Mouse (Mus musculus) megakaryocyte, embryonic 14.5 days (primary cell): Measurements from ENCODE around the gene Tmc1. TPM values are rescaled to one million over a fixed set of nuclear protein-coding genes. Genes with fewer than 3 reads are reported as not detected.

Source experiments
- H3K27me3 ChIP-seq: replicated peaks from 2 replicates; pipeline ENCODE3; 2012; ENCODE audit warnings: inconsistent platforms
- H3K36me3 ChIP-seq: replicated peaks from 2 replicates; pipeline ENCODE3; 2012; ENCODE audit warnings: low read length, inconsistent platforms, mixed read lengths
- H3K4me1 ChIP-seq: 2 replicates; pipeline ENCODE4 v1.6.1; 2012; ENCODE audit warnings: inconsistent platforms
- H3K4me3 ChIP-seq: replicated peaks from 2 replicates; pipeline ENCODE3; 2012; ENCODE audit warnings: moderate library complexity, mild to moderate bottlenecking, inconsistent platforms
- H3K9me3 ChIP-seq: 2 replicates; pipeline ENCODE4 v1.6.1; 2012; ENCODE audit warnings: inconsistent platforms
- FLI1 ChIP-seq: IDR thresholded peaks from 2 replicates; pipeline ENCODE4 v1.6.1; 2012; ENCODE audit warnings: low read length, inconsistent platforms, mixed read lengths
- GATA1 ChIP-seq: IDR thresholded peaks from 3 replicates; pipeline ENCODE4 v1.6.1; 2012; ENCODE audit warnings: mixed read lengths, low read length, inconsistent platforms, borderline replicate concordance
- polyA plus RNA-seq: library from polyadenylated mRNA; stranded (reverse); fragments of >175 nt; gene quantifications from 2 replicates; pipeline ENCODE4 v1.2.3, GENCODE M21; 2012; ENCODE audit warnings: low replicate concordance; ENCODE audit not compliant: insufficient read depth

The Tmc1 gene
- 0.26 TPM in 1 of 2 replicates, not detected in the other for polyA plus RNA-seq

GRCm38 (mm10) chr19:20953874-20954273 lies at the start of gene Tmc1:
TSS of gene Tmc1 (minus strand) at chr19:20954202.
- peaks cover 19% of the 10 kb centered on the region for H3K9me3 ChIP-seq
- H3K4me3 ChIP-seq: no peak within 1 kb of the TSS
- H3K36me3 ChIP-seq: peaks cover 34% of the 10 kb centered on the region
- H3K4me1 ChIP-seq: no peaks in the 10 kb centered on the region
- no peak for TF ChIP-seq FLI1
- no peak for TF ChIP-seq GATA1
- no peaks in the 10 kb centered on the region for H3K27me3 ChIP-seq

GRCm38 (mm10) chr19:21001552-21001951 lies 47.5 kb upstream of the Tmc1 start:
- Histone ChIP-seq H3K9me3 (no peaks in the 10 kb centered on the region), H3K4me1 (peaks cover 18% of the 10 kb centered on the region), H3K4me3 (no peak overlapping the region), H3K27me3 (no peaks in the 10 kb centered on the region), H3K36me3 (peaks cover 16% of the 10 kb centered on the region)
- TF ChIP-seq GATA1 (no peak), FLI1 (no peak)

- Histone ChIP-seq H3K27me3 (no peaks in the 10 kb centered on the region), H3K9me3 (peaks cover 6% of the 10 kb centered on the region; the same call in 1 of the 2 replicates), H3K4me1 (peaks cover 65% of the 10 kb centered on the region), H3K4me3 (peak overlapping the region; percentile 52), H3K36me3 (peaks cover 37% of the 10 kb centered on the region)
- TF ChIP-seq GATA1 (no peak), FLI1 (no peak)
These were observed 25.2 kb upstream of the Tmc1 start for GRCm38 (mm10) chr19:20979244-20979643.

- Histone ChIP-seq H3K27me3 (no peaks in the 10 kb centered on the region), H3K4me3 (peak overlapping the region; percentile 3), H3K36me3 (peaks cover 40% of the 10 kb centered on the region), H3K4me1 (peaks cover 72% of the 10 kb centered on the region), H3K9me3 (peaks cover 6% of the 10 kb centered on the region; the same call in 1 of the 2 replicates)
- TF ChIP-seq GATA1: no peak
These were observed 24.1 kb upstream of the Tmc1 start for GRCm38 (mm10) chr19:20978148-20978547.

GRCm38 (mm10) chr19:20971926-20972325 lies 17.9 kb upstream of the Tmc1 start:
- peaks cover 50% of the 10 kb centered on the region for H3K4me1 ChIP-seq
- H3K36me3 ChIP-seq: peaks cover 51% of the 10 kb centered on the region
- no peaks in the 10 kb centered on the region for H3K27me3 ChIP-seq
- no peak for TF ChIP-seq FLI1
- TF ChIP-seq GATA1: no peak
- H3K4me3 ChIP-seq: no peak overlapping the region
- H3K9me3 ChIP-seq: peaks cover 17% of the 10 kb centered on the region

GRCm38 (mm10) chr19:20954815-20955214 lies 813 bp upstream of the Tmc1 start:
- H3K27me3 ChIP-seq: no peaks in the 10 kb centered on the region
- H3K4me1 ChIP-seq: no peaks in the 10 kb centered on the region
- no peak overlapping the region for H3K4me3 ChIP-seq
- no peak for TF ChIP-seq GATA1
- TF ChIP-seq FLI1: no peak
- peaks cover 34% of the 10 kb centered on the region for H3K36me3 ChIP-seq
- peaks cover 19% of the 10 kb centered on the region for H3K9me3 ChIP-seq

- no peak overlapping the region for H3K4me3 ChIP-seq
- no peaks in the 10 kb centered on the region for H3K36me3 ChIP-seq
- H3K27me3 ChIP-seq: no peaks in the 10 kb centered on the region
- peaks cover 28% of the 10 kb centered on the region for H3K4me1 ChIP-seq
- H3K9me3 ChIP-seq: no peaks in the 10 kb centered on the region
- TF ChIP-seq FLI1 (no peak), GATA1 (no peak)
These were observed 9.6 kb downstream of the Tmc1 start for GRCm38 (mm10) chr19:20944446-20944845.

- Histone ChIP-seq H3K4me3 (no peak overlapping the region), H3K27me3 (no peaks in the 10 kb centered on the region), H3K9me3 (peaks cover 5% of the 10 kb centered on the region), H3K4me1 (peaks cover 29% of the 10 kb centered on the region), H3K36me3 (peaks cover 5% of the 10 kb centered on the region)
- TF ChIP-seq FLI1 (no peak), GATA1 (no peak)
These were observed 29.7 kb downstream of the Tmc1 start for GRCm38 (mm10) chr19:20924282-20924681.

- Histone ChIP-seq H3K4me3 (no peak overlapping the region), H3K27me3 (no peaks in the 10 kb centered on the region), H3K9me3 (no peaks in the 10 kb centered on the region), H3K4me1 (peaks cover 29% of the 10 kb centered on the region), H3K36me3 (peaks cover 2% of the 10 kb centered on the region)
- no peak for TF ChIP-seq GATA1
- no peak for TF ChIP-seq FLI1
These were observed 30.4 kb downstream of the Tmc1 start for GRCm38 (mm10) chr19:20923336-20924211.

GRCm38 (mm10) chr19:20918241-20918640 lies 35.8 kb downstream of the Tmc1 start:
- Histone ChIP-seq H3K9me3 (0 out of 2 replicates have a peak, but pooled peaks cover 5% of the 10 kb centered on the region), H3K4me3 (no peak overlapping the region), H3K4me1 (no peaks in the 10 kb centered on the region), H3K36me3 (no peaks in the 10 kb centered on the region), H3K27me3 (no peaks in the 10 kb centered on the region)
- TF ChIP-seq FLI1: no peak
- no peak for TF ChIP-seq GATA1

- 0 out of 2 replicates have a peak, but pooled peaks cover 5% of the 10 kb centered on the region for H3K9me3 ChIP-seq
- H3K4me3 ChIP-seq: no peak overlapping the region
- no peaks in the 10 kb centered on the region for H3K27me3 ChIP-seq
- no peaks in the 10 kb centered on the region for H3K4me1 ChIP-seq
- H3K36me3 ChIP-seq: no peaks in the 10 kb centered on the region
- TF ChIP-seq FLI1: no peak
- TF ChIP-seq GATA1: no peak
These were observed 38.9 kb downstream of the Tmc1 start for GRCm38 (mm10) chr19:20915151-20915550.
